Mouse (Mus musculus) gastrocnemius, postnatal 10 days (tissue): ENCODE measurements around the gene Serpina9. TPM values are rescaled to one million over a fixed set of nuclear protein-coding genes. Genes with fewer than 3 reads are reported as not detected.
"Not testable (repeated sequence)": the region's sequence is repeated elsewhere in the genome, so short reads cannot be mapped to it uniquely, and the experiment has no call there.

Source experiments
- DNase-seq: peaks from one replicate; pipeline ENCODE4 v3.0.0; 2021; ENCODE audit warnings: mixed read lengths
- total RNA-seq, 2 experiments: library from RNA; stranded (reverse); gene quantifications; 2 replicates each; pipeline ENCODE4 v1.2.3; 2021

The Serpina9 gene
- total RNA-seq, 2 experiments from 2014 or later: not detected

- no peak for DNase-seq
Observed at GRCm38 (mm10) chr12:103989514-103989767, 24.1 kb downstream of the Serpina9 start.

DNA sequence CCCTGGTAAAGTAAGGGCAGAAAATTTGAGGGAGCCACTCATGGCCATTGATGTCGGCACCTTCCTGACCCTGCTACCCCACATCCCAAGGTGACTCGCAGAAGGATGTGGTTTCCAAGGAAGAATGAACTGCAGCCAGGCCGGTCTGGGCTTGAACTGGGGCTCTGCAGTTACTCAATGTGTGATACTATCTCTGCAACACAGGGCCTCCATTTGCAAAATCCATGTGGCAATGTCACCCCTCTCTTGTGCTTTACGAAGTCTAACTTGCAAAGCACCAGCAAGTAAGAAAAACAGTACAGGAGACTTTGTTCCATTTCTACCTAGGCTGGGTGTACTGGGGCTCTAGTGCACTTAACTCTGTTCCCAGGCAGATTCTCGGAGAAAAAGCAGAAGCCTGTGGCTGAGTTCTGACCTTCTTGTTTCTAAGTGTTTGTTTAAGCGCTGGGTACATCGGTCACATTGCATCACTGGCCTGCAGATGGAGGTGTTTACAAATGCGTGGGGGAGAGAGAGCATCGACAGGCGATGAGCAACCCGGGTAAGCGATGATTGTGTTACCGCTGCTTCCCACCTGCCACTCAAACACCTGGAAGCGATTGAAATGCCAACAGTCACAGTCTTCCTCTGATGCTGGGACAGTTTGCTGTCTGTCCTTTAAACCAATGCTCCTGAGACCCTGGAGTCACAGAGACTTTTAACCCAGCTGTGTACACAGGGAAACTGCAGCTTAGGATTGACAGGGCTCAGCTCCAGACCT is 24.6 kb downstream of the Serpina9 start:
- DNase-seq: no peak

- no peak for DNase-seq
Observed at GRCm38 (mm10) chr12:103985868-103986267, 27.7 kb downstream of the Serpina9 start.

DNA sequence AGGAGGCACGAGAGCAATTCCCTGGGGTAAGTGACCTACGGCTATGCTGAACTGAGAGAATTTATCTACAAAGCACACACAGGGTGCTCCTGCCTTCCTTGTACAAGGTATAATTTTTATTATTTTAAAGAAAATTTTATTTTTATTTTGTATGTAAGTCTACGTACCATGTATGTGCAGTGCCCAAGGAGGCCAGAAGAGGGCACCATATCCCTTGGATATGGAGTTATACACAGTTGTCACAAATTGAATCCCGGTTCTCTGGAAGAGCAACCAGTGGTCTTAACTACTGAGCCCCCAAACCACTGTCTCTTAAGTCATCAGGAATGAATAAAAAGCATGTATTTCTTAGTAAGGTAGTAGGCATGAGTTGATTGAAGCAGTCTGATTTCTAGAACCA is 28.6 kb downstream of the Serpina9 start:
- DNase-seq: peak; percentile 45

GRCm38 (mm10) chr12:103981646-103982360 is 31.8 kb downstream of the Serpina9 start:
- no peak for DNase-seq

GRCm38 (mm10) chr12:103978294-103978693 is 35.3 kb downstream of the Serpina9 start:
- no peak for DNase-seq

GRCm38 (mm10) chr12:103977846-103978245 is 35.7 kb downstream of the Serpina9 start:
- no peak for DNase-seq

DNA sequence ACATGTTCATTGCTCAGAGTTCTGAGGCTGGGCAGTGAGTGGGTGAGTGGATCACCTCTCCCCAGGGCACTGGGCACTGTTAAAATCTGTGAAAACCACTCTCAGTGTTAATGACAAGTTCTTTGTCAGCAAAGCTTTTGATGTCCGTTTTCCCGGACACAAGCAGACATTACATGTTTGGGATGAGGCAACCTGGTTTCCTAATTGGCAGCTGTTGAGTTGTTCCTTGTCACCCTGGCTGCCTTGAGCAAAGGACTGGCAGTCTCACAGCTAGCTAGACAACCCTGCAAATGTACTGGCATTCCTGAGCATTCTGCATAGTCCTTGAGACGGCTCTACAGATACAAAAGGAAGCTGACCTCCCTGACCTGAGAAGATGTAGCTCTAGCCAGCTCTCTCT is 36.5 kb downstream of the Serpina9 start:
- DNase-seq: no peak

DNA sequence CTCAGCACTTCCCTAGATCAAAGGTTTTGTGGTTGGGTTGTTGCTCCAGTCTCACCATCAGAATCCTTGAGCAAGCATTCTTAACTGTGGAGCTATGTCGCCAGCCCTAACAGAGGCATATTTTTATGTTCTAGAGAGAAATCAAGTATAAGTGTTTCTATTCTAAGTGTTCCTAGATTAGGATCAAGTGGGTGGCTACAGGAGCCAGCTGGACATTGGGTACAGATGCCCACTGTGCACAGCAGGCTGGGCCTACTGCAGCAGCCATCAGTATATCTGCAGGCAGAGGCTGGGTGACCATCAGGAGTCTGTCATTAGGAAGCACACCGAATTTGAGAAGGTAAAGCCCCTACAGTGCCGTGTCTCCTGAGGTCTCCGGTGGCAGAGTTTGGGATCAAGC is 42.5 kb downstream of the Serpina9 start:
- DNase-seq: no peak

DNA sequence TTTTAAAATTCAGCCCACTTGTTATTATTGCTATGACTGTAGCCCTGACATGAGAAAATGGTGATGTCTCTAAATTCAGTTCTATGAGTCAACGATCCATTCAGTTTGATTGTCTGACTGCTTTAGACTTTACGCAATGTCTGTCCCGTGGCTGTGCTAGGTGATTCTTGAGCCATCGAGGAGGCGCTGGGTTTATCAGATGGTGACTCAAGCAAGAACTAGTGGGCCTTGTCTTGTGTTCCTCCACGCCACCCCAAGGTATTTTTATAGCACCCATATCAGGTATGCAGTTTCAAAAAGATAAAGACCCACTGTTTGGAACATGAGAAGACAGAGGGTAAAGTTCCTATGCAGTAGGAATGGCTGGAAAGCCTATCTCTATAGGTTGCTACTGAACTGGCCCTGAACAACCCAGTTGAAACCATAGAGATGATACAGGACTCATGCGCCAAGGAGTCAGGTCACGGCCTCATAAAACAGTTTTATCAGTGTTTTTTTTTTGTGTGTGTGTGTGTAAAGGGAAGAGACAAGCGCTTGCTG is 43.9 kb downstream of the Serpina9 start:
- no peak for DNase-seq

DNA sequence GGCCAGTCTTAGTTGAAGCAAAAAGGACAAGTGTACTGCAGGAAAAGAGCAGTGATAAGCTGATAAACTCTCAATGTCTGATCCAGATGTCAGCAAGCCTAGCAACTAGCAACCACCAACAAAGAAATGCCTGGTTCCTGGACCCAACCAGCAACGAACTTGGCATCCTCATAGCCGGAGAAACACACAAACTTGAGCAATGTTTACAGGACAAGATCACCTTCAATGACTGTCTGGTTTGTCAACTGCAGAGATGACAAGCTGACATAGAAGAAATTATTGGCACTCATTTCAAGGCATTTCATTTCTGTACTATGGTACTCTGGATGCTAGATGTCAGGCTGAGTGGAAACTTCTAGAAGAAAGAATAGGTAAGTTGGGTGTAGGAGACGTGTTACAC is 46.8 kb downstream of the Serpina9 start:
- DNase-seq: no peak

DNA sequence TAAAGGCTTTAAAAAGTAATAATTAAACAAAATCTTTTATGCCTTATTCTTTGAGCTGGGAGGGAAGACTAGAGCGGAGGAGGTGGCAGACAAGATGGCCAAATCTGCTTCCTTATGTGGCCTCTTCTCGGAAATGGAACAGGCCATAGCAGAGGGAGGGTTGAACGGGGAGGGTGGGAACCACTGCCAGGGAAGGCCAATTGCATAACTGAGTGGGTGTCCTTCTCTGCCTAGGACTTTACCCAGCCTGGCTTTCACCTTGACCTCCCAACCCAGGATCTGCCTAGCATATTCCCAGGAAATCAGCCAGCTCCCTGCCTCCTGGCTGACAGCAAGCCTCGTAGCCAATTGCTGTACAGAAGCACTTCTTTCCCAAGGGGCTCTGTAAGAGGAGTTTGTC is 50.3 kb downstream of the Serpina9 start:
- DNase-seq: no peak

DNA sequence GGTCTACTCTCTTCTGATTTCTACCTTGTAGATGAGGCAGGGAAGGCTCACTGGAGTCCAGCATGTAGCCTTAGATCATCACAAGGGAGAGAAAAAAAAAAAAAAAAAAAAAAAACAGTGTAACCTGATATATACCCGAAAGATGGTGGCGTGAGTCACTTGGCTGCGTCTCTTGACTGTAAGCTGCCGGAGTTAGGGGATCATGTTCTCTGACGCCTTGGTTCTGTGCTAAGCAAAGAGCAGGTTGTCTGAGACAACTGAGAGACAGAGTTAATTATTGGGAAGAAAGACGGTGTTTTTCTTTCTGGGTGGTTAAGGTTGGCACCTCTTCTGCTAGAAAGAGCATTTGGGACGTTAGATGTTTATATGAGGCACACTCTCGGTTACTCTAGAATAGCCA is 50.7 kb downstream of the Serpina9 start:
- DNase-seq: no peak

DNA sequence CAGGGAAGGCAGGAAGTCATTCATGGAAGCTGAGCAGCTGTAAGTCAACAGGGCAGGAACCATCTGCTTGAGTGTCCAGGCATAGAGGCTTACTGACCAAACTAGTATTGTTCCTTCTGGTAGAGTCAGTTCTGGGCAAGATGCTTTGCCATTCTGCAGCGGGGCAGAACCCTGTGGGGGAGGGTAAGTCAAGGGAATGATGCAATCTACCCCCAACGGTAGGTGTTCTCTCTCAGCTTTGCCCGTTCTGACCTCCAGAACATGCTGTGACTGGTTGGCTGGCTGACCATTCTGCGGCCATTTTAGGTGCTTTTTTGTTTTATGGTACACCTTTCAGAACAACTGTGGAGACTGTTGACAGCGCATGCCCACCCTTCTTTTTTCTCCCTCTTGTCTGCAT is 51.2 kb downstream of the Serpina9 start:
- DNase-seq: no peak

GRCm38 (mm10) chr12:103961716-103962115 is 51.8 kb downstream of the Serpina9 start:
- no peak for DNase-seq

DNA sequence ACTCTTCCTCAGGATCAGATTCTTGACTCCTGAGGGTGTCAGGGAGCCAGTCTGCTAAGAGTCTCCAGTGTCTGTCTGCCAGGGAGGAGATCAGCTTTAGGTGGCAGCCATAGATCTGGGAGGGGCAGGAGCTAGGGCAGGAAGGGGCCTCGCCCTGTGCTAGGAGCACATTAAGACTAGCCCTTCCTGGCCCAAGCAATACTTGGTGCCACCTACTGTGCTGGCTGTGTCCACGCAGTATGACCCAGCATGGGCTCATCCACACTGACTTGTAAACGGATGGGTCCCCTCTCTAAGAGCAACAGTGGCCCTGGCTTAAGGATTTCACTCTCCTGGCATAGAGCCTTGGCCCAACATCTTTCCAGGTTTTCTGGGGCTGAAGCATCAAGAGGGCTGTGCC is 54.8 kb downstream of the Serpina9 start, which contains the start of gene Serpina1e:
Gene Serpina1e (minus strand): TSS at position 178 of the 400 bp plus-strand sequence.
- no peak for DNase-seq

DNA sequence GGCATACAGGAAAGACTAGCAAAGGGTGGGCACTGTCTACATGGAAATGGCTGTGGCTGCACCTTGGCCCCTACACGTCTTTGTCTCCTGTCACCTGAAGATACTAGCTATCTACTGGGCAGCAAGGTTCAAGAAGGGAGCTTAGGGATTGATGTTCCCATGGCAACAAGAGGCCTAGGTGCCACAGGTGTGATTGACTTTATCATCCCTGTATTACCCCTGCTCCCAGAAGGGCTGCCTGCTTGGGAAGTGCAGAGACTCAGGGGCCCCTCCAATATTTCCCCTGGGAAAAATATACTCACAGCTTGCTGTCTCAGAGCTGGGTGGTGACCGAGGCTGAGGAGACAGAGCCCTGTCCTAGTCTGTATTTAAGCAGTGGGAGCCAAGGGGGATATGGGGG is 57.0 kb downstream of the Serpina9 start:
- DNase-seq: not testable (repeated sequence)

DNA sequence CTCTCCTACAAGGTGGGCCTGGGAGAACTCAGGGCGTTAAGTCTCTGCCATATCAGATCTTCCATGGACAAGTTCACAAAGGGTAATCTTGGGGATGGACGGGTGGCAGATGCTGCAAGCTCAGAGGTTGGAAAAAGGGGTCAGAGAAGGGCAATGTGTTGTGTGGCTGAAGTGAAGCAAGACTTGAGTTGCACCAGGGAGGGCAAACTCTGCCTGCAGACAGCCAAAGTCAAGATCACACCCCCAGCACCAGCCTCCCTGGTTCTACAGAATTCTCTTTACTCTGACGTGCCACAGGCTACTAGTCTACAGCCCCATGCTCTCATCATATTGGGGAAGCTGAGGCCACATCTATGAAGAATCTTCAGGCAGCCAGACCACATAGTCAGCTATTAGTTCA is 60.6 kb downstream of the Serpina9 start:
- not testable (repeated sequence) for DNase-seq

DNA sequence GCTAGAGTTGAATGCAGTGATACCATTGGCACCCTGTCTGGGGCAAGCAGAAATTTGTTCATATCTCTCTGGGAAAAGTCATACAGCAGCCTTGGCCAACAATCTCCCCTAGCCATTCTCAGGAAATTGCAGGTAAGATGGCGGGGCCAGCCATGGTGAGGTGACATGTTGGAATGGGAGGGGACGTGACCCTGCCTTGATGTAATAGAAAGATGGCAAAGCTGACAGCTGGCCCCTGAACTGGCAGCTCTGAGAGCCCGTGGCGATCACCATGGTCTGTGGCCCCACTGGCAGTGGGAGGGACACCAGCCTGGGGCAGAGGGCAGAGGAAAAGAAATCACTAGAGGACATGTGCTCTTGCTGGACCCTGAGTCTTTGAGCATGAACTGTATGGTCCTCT is 67.3 kb downstream of the Serpina9 start:
- DNase-seq: no peak
